Mouse (Mus musculus) heart, adult 11 months (tissue): ENCODE data around the gene Cage1.

Source experiments
- DNase-seq: peaks from one replicate; pipeline ENCODE4 v3.0.0; 2022

The Cage1 gene

GRCm38 (mm10) chr13:38037044-38037687 is at the start of gene Cage1:
Gene Cage1, minus strand, starts transcription at chr13:38037069.
- peak; percentile 100 for DNase-seq

GRCm38 (mm10) chr13:38081161-38081560 is 44.3 kb upstream of the Cage1 start:
- DNase-seq: peak; percentile 79

- peak; percentile 64 for DNase-seq
These were observed 43.9 kb upstream of the Cage1 start for GRCm38 (mm10) chr13:38080725-38081124.

GRCm38 (mm10) chr13:38080014-38080413 is 43.1 kb upstream of the Cage1 start:
- DNase-seq: peak; percentile 33

GRCm38 (mm10) chr13:38079366-38079765 is 42.5 kb upstream of the Cage1 start:
- peak; percentile 52 for DNase-seq

GRCm38 (mm10) chr13:38078836-38079235 is 42.0 kb upstream of the Cage1 start:
- peak; percentile 80 for DNase-seq

- peak; percentile 48 for DNase-seq
These were observed 40.2 kb upstream of the Cage1 start for GRCm38 (mm10) chr13:38077113-38077512.

- no peak for DNase-seq
These were observed 37.5 kb upstream of the Cage1 start for GRCm38 (mm10) chr13:38074404-38074803.

- peak; percentile 90 for DNase-seq
These were observed 36.8 kb upstream of the Cage1 start for GRCm38 (mm10) chr13:38073374-38074307.

GRCm38 (mm10) chr13:38070945-38071344 is 34.1 kb upstream of the Cage1 start:
- peak; percentile 88 for DNase-seq

- DNase-seq: peak; percentile 87
These were observed 28.2 kb upstream of the Cage1 start for GRCm38 (mm10) chr13:38064854-38065663.

- DNase-seq: no peak
These were observed 25.8 kb upstream of the Cage1 start for GRCm38 (mm10) chr13:38062678-38063077.

- no peak for DNase-seq
These were observed 13.0 kb upstream of the Cage1 start for GRCm38 (mm10) chr13:38049888-38050287.

GRCm38 (mm10) chr13:38037811-38038210 is 942 bp upstream of the Cage1 start:
- DNase-seq: no peak

GRCm38 (mm10) chr13:38036343-38037043 is 376 bp downstream of the Cage1 start, which contains the start of gene Riok1:
Gene Riok1, plus strand, starts transcription at chr13:38036995.
- peak; percentile 83 for DNase-seq

- no peak for DNase-seq
These were observed 8.5 kb downstream of the Cage1 start for GRCm38 (mm10) chr13:38028407-38028806.

- no peak for DNase-seq
These were observed 9.1 kb downstream of the Cage1 start for GRCm38 (mm10) chr13:38027618-38028248.

GRCm38 (mm10) chr13:38025874-38026273 is 11.0 kb downstream of the Cage1 start:
- DNase-seq: peak; percentile 83

- DNase-seq: peak; percentile 40
These were observed 18.1 kb downstream of the Cage1 start for GRCm38 (mm10) chr13:38018791-38019190.

- DNase-seq: peak; percentile 42
These were observed 21.3 kb downstream of the Cage1 start for GRCm38 (mm10) chr13:38015591-38015990.

GRCm38 (mm10) chr13:38012436-38012835 is 24.4 kb downstream of the Cage1 start:
- no peak for DNase-seq

- DNase-seq: peak; percentile 84
These were observed 26.4 kb downstream of the Cage1 start for GRCm38 (mm10) chr13:38010444-38010910.
